Mouse (Mus musculus) cerebellum, adult (tissue): Measurements from ENCODE around the gene Akap8.

ENCODE experiments used
- ATAC-seq: cut with Nextera tagmentation; 2 replicates; pipeline ENCODE4 v1.9.2; 2017; ENCODE audit warnings: mild to moderate bottlenecking, moderate library complexity, mixed read lengths; ENCODE audit not compliant: insufficient number of reproducible peaks, low FRiP score, low TSS enrichment

Akap8 gene

DNA sequence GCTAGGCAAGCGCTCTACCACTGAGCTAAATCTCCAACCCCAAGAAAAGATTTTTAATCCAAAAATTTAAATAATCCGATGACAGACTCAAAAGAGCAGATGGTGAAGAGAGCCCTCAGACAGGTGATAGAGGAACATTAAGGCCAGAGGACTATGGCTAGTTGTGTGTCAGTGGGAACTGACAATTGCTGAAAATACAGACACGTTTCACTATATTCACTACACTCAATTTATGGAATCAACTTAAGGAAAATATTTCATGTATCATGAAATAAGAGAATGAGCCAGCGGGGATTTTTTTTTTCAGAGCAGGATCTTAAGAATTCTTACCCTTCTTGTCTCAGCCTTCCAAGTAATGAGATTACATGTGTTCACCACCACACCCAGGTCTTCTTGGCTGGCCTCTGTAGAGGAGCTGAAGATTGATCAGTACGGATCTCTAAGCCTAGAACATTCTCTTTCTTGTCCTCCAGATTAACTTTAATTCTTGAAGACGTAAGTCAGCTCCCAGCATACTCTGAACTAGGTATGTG is 35.8 kb downstream of the Akap8 start:
- ATAC-seq, result no peak

DNA sequence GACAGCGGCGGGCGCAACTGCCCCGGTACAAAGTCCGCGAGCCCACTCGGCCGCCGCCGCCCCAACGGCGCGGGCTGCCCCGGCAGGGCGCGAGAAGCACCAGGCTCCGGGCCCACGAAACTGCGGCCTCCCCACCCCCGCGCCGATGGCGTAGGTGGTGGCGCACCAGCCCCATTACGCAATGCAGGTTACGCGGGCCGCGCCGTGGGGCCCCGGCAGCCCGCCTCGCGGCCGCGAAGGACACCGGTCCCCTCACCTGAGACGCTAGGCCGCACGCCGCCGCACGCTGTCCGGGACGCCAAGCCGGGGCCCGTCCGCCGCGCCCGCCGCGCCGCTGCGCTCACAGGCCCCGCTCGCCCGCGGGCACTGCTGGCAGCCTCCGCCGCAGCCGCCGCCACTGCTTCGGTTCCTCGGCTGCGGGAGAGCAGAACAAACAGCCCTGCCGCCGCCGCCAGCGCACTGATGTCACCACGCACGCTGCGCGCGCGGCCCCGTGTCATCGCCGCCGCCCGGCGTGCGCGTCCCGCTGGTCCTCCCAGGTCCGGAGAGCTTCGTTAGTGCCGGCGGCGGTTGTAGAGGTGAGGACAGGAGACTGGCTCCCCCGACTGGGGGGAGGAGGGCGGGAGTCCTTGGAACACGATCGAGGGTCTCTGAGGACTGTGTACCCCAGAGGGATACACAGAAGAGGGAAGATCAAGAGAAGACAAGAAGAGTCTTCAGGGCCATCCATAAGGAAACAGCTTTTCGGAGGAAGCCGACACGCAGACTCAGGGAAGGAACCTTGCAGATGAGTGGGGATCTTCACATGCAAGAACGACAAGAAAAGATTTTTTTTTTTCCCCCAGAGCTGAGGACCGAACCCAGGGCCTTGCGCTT is 36.5 kb downstream of the Akap8 start, which contains the start of gene Brd4:
Gene Brd4, minus strand, starts transcription at position 461 of the 876 bp plus-strand sequence.
- peak; percentile 94 for ATAC-seq

DNA sequence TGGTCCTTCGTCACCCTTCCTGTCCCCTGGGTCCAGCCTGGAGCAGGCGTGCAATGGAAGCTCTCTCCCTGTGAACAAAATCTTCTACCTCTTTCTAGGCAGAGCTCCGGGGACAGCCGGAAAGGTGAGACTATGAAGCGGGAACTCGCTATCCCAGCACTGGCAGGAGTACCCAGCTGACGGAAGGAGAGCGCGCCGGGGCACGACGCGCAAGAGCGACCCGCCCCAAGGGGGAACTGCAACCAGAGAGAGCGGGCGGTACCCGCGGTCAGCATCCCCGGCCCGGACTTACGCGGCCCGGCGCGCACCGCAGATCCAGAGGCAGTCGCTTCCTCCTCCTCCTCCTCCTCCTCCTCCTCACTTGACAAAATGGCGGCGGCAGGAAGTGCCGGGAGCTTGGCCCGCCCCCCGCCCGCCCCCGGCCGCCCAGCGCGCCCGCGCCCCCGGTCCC is 37.2 kb downstream of the Akap8 start:
- ATAC-seq, result peak; percentile 10; the same call in 1 of the 2 replicates

DNA sequence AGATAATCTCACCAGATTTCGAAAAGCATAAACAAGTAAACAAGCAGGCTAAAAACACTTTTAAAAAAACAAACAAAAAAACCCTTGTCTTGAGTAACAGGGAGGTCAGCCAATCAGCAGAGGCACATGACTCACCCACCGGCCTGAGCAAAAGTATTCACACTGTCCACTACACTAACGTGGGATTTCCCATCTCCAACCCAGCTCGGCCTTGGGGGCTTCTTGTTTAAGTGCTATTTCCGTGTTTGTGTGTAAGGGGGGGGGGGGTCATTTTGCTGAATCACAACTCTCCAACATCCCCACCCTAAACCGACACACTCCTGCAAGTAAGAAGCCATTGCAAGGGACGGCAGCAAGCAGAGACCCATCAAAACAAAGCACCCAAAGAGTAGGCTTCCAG is 37.7 kb downstream of the Akap8 start:
- ATAC-seq, result no peak

DNA sequence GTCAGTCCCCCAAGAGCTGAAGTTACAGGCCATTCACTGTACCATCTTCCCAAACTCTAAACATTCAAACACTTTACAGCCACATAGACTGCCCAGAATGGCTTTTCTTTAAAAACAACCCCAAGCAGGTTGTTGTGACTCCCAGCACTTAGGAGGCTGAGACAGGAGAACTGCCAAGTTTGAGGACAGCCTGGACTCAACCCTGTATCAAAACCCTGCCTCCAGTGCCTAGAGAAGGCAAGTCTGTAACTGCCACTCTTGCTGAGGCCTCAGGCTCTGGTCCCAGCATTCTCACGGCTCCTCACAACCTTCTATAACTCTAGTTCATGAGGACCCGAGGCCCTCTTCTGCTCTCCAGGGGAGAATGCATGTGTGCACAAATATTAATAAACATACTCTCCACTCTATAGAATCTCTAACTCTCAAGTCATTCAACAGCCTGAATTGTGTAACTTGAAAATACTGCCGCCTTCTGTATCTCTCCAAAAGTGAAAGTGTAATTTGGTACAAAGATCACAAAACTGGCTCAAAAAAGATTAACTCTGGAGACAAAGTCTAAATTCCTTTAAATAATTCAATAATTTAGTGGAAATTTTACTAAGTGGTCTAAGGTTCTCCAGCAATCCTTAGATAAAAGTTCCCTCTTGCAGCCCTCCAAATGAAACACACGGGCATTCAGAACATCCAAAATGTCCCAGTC is 39.3 kb downstream of the Akap8 start:
- no peak for ATAC-seq

DNA sequence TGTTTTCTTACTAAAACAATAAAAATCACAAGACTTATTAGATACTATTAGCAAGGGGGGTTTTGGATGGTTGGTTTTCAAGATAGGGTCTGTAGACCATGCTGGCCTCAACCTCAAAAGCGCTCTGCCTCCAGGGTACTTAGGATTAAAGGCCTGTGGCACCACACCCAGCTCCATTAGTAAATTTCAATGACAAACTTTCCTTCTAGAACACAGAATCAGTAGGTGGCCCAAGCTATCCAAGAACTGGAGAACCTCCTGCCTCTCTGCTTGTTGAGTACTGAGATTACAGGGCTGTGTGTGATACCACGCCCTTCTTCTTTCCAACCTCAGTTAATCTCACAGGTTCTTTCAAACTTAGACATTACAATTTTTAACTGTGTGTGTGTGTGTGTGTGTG is 39.9 kb downstream of the Akap8 start:
- no peak for ATAC-seq

DNA sequence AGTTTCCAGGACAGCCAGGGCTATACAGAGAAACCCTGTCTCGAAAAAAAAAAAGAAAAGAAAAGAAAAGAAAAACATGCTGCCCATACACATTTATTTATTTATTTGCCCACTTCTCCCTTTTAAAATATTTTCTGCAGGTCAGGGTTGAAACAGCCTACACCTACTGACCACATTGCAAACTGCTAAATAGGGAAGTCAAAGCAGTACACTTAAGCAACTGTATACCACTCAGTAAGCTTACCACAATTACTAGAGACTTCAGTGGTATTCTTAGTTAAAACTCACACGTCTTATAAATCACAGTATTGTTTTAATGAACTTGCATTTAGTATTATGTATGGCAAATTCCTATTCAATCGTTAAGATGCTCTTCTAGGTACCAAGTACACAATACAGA is 40.5 kb downstream of the Akap8 start:
- no peak for ATAC-seq

DNA sequence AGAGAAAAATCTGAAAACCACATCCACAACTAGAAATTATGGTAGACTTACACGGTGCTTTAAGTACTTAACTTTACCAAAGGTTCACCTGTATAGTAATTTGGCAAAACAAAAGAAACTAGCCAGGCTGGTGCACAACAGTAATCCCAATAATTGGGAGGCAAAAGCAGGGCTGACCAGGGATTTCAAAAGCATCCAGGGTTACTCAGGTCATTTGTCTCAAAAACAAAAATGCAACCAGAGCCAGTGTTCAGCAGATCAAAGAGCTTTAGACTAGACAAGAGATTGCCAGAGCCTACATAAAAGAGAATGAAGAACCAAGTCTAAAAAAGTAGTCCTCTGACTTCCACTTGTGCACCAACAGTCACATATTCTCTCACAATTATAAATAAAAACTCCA is 43.8 kb downstream of the Akap8 start:
- no peak for ATAC-seq

DNA sequence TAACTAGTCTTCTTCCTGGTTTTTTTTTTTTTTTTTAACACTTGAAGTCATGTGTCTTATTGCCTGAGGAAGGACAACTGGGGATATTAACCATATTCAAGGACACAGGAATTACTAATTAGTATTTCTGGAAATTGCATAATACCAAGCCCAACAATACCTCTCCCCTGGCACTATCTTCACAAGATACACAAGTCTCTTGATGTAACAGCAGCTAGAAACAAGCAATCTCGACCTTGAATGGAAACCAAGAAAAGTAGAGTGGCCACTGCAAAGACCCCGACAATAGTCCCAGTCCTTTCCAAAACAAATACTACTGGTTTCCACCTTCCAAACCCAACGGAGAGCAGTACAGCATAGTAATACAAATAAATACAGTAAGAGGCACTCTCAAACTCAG is 45.5 kb downstream of the Akap8 start:
- no peak for ATAC-seq

DNA sequence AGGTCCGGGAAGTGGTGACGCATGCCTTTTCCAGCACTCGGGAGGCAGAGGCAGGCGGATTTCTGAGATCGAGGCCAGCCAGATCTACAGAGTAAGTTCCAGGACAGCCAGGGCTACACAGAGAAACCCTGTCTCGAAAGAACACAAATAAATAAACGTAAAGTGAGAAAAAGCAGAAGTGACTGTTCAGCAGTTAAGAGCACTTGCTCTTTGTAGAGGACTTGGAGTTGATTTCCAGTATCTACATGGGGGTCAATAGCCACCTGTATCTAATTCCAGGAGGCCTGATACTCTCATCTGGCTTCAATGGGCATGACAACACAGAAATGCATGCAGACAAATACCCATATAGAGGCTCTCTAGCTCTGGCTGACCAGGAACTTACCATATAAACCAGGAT is 51.9 kb downstream of the Akap8 start:
- ATAC-seq, result no peak

DNA sequence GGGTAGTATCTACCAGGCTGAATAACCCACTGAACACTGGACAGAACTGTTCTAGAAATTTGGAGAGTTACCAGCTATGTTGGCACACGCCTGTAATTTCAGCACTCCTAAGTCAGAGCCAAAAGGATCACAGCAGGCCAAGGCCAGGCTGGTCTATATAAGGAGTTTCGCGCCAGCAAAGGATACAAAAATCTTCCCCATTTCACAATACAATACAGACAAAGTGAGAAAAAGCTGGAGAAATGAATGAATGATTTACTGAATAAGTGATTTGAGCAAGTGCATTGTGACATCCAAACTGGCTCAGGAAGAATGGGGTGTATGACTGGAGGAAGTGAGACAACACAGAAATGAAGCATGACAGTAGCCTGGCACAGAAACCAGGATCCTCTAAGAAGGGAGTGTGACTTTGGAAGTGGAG is 52.5 kb downstream of the Akap8 start:
- ATAC-seq, result peak; percentile 52; the same call in 1 of the 2 replicates

DNA sequence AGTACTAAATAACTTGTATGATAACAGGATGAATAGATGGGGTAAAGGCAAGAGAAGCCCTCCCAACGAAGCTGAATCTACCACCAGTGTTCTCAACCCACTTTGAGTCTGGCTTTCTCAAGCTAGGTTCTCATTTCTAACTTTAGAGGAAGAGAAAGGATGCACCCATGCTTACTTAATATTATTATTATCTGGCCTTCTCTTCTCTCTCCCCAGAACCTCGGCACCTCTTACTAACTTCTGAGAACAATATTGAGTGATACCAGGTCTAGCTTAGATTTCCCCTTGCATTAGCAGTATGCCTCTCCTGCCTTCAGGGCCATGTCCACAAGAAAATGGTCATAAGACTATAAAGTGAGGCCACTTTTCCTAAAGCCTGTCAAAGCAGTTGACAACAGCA is 52.9 kb downstream of the Akap8 start:
- ATAC-seq, result no peak

DNA sequence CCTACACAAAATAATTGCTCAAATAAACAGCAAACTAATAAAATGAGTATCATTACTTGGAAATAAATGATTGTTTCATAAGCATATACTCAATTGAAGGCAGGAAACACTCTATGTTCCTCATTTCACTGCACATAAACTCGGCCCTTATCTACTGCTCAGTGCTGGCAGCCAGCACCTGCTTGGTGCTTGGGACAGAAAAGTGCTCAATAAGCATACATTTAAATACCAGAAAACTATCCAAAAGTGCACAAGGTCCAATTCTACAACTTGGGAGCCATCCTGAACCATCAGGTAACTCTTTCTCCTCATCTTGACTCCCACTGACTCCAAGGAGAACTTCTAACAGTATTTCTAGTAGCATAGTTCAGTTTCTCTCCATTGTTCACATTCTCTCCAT is 53.4 kb downstream of the Akap8 start:
- no peak for ATAC-seq

DNA sequence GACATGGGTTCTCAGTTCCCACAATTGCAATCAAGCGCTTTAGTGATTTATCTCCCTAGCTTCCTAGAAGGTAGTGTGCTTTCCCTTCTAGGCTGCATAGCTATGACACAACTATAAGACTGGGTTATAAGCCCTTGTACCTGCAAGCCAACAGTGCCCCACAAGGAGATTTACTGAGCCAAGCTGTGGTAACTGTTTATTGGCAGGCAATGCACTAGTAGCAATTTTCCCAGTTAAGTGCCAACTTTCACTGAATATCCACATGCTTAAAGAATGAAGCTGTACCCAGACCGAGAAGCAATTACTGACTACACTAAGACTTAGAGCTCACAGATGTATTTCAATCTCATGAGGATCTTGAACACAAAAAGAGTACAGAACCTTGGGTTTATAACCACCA is 57.4 kb downstream of the Akap8 start:
- ATAC-seq, result peak; percentile 52; the same call in 1 of the 2 replicates

DNA sequence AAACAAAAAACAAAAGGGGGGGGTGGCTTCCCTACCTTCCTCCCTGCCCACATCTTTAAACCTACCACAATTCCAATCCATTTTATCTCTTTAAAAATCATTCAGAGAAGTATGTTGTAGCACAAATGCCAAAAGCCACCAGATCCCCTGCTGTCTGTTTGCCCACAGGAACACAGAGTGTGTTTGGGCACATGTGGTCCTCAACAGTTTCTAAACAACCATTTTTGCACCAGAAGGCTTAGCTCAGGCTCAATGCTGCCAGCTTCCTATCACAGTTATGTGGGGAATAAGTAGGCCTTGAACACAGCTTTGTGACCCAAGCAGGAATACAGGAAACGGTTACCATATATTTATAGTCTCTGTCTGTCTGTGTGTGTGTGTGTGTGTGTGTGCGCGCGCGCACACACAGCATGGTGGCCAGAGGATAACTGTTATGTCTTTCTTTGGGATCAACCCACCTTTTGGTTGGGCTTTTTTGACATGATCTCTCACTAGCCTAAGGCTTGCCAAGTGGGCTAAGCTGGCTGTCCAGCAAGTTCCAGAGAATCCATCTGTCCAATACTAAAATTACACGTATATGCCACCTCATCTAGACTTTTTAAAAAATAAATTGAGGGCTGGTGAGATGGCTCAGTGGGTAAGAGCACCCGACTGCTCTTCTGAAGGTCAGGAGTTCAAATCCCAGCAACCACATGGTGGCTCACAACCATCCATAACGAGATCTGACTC is 58.0 kb downstream of the Akap8 start:
- ATAC-seq, result peak; percentile 15; the same call in 1 of the 2 replicates

DNA sequence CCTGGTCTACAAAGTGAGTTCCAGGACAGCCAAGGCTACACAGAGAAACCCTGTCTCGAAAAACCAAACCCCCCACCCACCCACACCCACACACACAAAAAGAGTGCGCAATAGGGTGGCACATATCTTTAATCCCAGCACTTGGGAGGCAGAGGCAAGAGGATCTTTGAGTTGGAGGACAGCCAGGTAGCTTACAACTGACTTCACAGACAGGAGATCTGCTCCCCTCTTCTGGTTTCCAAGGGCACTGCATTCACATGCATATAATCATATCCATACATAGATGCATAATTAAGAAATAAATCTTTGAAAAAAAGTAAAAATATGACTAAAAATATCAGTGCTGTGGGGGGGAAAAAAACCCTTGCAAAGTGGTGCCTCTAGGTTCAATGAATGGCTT is 62.2 kb downstream of the Akap8 start:
- no peak for ATAC-seq

DNA sequence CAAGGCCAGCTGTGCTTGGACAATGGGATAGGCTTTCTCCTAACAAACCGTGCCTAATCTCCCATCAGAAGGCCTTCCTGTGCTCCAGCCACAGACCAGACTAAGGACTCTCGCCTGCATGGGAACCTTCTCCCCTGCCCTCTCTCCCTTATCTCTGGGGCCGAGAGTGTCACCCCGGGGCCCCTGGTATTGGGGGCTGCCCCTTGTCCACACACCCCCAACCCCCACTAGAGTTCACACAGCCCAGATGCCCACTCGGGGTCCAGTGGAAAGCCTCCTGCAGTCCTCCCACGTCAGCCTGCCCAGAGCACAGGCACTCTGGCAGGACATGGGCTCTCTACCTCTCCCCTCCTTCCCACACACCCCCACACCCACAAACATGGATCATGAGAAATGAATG is 63.1 kb downstream of the Akap8 start:
- ATAC-seq, result no peak

DNA sequence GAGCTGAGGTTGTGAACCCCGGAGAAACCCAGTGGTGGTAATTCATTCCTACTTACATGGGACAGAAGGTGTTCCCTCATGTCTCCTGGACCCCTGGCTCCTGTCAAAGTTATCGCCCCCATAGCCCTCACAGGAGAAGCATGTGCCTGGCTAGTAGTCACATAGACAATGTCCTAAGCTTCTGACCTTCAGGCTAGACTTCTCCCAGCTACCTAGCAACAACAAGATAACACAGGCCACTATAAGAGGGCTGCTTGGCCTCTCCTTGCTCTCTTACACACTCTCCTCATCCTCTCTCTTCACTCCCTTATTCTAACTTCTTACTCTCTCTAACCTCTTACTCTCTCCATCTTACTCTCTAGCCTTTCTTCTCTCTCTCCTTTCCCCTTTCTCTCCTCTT is 63.6 kb downstream of the Akap8 start:
- no peak for ATAC-seq

DNA sequence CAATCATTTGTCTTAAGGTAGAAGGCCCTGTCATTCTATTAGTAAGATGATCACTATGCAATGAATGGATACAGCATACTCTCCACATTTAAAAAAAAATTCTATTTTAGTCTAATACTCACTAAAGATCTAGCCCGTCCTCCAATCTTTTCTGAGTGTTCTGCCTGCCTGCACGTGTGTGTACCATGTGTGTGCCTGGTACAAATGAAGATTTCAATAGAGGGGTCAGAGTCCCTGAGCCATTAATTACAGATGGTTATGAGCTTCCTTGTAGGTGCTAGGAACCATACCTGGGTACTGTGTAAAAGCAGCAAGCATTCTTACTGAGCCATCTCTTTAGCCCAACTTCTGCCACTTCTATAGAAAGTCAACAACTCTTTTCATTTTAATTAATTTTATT is 64.1 kb downstream of the Akap8 start:
- no peak for ATAC-seq
